Mouse (Mus musculus): ENCODE measurements around the gene Tpsb2. TPM values are rescaled to one million over a fixed set of nuclear protein-coding genes. Genes with fewer than 3 reads are reported as not detected.

Tpsb2 gene
- polyA plus RNA-seq, 1 experiment from 2014 or later, result not detected

GRCm38 (mm10) chr17:25368973-25369372 is 2.9 kb downstream of the Tpsb2 start, which contains the start of gene Tpsg1:
Gene Tpsg1, plus strand, starts transcription at chr17:25369273.
- Histone ChIP-seq H3K4me3 (no peak within 1 kb of the TSS), H3K27ac (replicated peaks) (no peak within 1 kb of the TSS), H3K4me1 (no peaks in the 10 kb centered on the region), H3K27me3 (replicated peaks) (peaks cover 25% of the 10 kb centered on the region), H3K4me2 (no peak within 1 kb of the TSS), H3K9me3 (no peaks in the 10 kb centered on the region), H3K9ac (no peak within 1 kb of the TSS), H3K36me3 (no peaks in the 10 kb centered on the region)
- no peak for ATAC-seq (ENCODE audit: extremely low read depth, insufficient number of reproducible peaks, low FRiP score, low TSS enrichment)
- 70% methylated on average over 3 of the region's 3 CpGs for WGBS

DNA sequence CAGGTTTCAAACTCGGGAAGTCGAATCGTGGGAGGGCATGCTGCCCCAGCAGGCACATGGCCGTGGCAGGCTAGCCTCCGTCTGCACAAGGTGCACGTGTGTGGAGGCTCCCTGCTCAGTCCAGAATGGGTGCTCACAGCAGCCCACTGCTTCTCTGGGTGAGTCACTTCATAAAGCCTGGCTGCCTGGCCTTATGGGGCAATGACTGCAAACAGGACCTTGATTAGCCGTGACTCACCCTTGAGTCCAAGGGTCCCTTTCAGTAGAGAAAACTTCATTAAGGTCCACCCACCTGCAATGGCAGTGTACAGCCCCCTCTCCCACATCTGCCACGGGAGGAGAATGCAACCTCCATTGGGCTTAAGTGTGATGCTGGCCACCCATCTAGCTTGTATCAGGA is 6.4 kb downstream of the Tpsb2 start:
- no peak overlapping the region for H3K9ac ChIP-seq
- H3K27me3 ChIP-seq (replicated peaks), result peaks cover 3% of the 10 kb centered on the region; the same call in 1 of the 2 replicates
- no peak overlapping the region for H3K27ac ChIP-seq (replicated peaks)
- H3K4me2 ChIP-seq, result no peak overlapping the region
- H3K36me3 ChIP-seq, result peaks cover 32% of the 10 kb centered on the region
- no peak overlapping the region for H3K4me3 ChIP-seq
- no peaks in the 10 kb centered on the region for H3K9me3 ChIP-seq
- WGBS, result 69% methylated on average over 8 of the region's 8 CpGs
- no peak for ATAC-seq (ENCODE audit: extremely low read depth, insufficient number of reproducible peaks, low FRiP score, low TSS enrichment)
- no peaks in the 10 kb centered on the region for H3K4me1 ChIP-seq

DNA sequence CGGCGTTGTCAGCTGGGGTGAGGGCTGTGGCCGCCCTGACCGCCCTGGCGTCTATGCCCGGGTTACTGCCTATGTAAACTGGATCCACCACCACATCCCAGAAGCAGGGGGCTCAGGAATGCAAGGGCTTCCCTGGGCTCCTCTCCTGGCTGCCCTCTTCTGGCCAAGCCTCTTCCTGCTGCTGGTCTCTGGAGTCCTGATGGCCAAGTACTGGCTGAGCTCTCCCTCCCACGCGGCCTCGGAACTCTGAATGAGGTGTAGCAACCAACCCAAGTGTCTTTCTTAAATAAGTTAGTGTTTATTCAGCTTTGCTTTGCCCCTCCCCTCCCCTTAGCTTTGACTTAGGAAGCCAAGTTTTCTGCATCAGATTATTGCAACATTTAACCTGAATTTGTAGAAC is 7.9 kb downstream of the Tpsb2 start:
- 35% methylated on average over 9 of the region's 9 CpGs for WGBS
- Histone ChIP-seq H3K36me3 (peaks cover 44% of the 10 kb centered on the region), H3K27me3 (replicated peaks) (0 out of 2 replicates have a peak, but pooled peaks cover 3% of the 10 kb centered on the region), H3K4me3 (no peak overlapping the region), H3K9ac (no peak overlapping the region), H3K9me3 (no peaks in the 10 kb centered on the region), H3K4me2 (no peak overlapping the region), H3K27ac (replicated peaks) (no peak overlapping the region), H3K4me1 (no peaks in the 10 kb centered on the region)
- no peak for ATAC-seq (ENCODE audit: extremely low read depth, insufficient number of reproducible peaks, low FRiP score, low TSS enrichment)

- peaks cover 60% of the 10 kb centered on the region for H3K36me3 ChIP-seq
- H3K9ac ChIP-seq, result no peak overlapping the region
- 74% methylated on average over 4 of the region's 4 CpGs for WGBS
- H3K4me2 ChIP-seq, result no peak overlapping the region
- H3K4me1 ChIP-seq, result peaks cover 17% of the 10 kb centered on the region
- H3K4me3 ChIP-seq, result no peak overlapping the region
- H3K27ac ChIP-seq (replicated peaks), result no peak overlapping the region
- H3K9me3 ChIP-seq, result no peaks in the 10 kb centered on the region
- no peak for ATAC-seq (ENCODE audit: extremely low read depth, insufficient number of reproducible peaks, low FRiP score, low TSS enrichment)
- no peaks in the 10 kb centered on the region for H3K27me3 ChIP-seq (replicated peaks)
Observed at GRCm38 (mm10) chr17:25394526-25394925, 28.4 kb downstream of the Tpsb2 start.

DNA sequence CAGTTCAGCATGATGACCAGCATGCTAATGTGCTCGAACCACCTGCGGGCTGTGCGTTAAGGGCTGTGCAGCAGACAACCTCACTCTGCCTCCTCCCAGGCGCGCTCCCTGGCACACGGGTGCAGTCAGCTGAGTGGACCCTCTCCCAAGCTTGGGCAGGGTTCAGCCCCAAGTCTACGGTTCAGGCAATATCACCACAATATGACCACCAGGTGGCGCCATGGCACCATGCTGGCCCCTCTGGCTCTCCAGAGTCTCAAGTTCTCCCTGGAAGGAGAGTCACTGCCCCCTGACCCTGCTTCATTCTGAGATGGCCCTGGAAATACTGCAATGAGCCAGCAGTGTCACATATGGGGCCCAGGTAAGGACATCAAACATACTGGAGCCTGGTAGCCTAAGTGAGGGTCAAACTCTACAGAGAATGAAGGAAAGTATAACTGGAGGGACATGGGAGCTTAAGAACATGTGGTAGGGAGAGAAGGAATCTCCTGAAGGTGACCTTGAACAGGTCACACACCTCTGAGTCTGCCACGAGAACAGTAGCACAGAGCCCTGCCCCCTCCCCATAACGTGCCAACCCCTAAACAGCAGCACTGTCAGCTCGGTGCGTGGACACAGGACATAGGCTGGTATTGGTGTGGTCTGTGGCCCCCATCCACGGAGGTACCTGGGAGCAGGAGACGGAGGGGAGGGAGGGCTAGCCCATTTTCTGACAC is 31.9 kb downstream of the Tpsb2 start:
- 31% methylated on average over 14 of the region's 14 CpGs for WGBS
- H3K27ac ChIP-seq (replicated peaks), result 0 out of 2 replicates have a peak overlapping the region, but pooled peaks have one; percentile 14
- ATAC-seq (ENCODE audit: extremely low read depth, insufficient number of reproducible peaks, low FRiP score, low TSS enrichment), result no peak

GRCm38 (mm10) chr17:25398520-25398838 is 32.4 kb downstream of the Tpsb2 start:
- WGBS, result 55% methylated on average over 13 of the region's 13 CpGs
- no peak overlapping the region for H3K4me2 ChIP-seq
- H3K9me3 ChIP-seq, result no peaks in the 10 kb centered on the region
- no peaks in the 10 kb centered on the region for H3K27me3 ChIP-seq (replicated peaks)
- 0 out of 2 replicates have a peak overlapping the region, but pooled peaks have one; percentile 14 for H3K27ac ChIP-seq (replicated peaks)
- peaks cover 28% of the 10 kb centered on the region for H3K4me1 ChIP-seq
- H3K4me3 ChIP-seq, result no peak overlapping the region
- peaks cover 26% of the 10 kb centered on the region for H3K36me3 ChIP-seq
- ATAC-seq (ENCODE audit: extremely low read depth, insufficient number of reproducible peaks, low FRiP score, low TSS enrichment), result no peak
- no peak overlapping the region for H3K9ac ChIP-seq

More for the DNA sequence above, 31.9 kb downstream of the Tpsb2 start:
- Histone ChIP-seq H3K9ac (no peak overlapping the region), H3K9me3 (no peaks in the 10 kb centered on the region), H3K4me2 (no peak overlapping the region), H3K36me3 (peaks cover 31% of the 10 kb centered on the region), H3K4me3 (no peak overlapping the region), H3K27me3 (replicated peaks) (no peaks in the 10 kb centered on the region), H3K4me1 (peaks cover 28% of the 10 kb centered on the region)

- Histone ChIP-seq H3K27me3 (replicated peaks) (no peaks in the 10 kb centered on the region), H3K9ac (no peak overlapping the region), H3K4me1 (peaks cover 43% of the 10 kb centered on the region), H3K36me3 (peaks cover 23% of the 10 kb centered on the region), H3K27ac (replicated peaks) (no peak overlapping the region), H3K9me3 (no peaks in the 10 kb centered on the region), H3K4me2 (no peak overlapping the region), H3K4me3 (no peak overlapping the region)
- WGBS, result 11% methylated on average over 7 of the region's 7 CpGs
- ATAC-seq (ENCODE audit: extremely low read depth, insufficient number of reproducible peaks, low FRiP score, low TSS enrichment), result no peak
Observed at GRCm38 (mm10) chr17:25400443-25400842, 34.3 kb downstream of the Tpsb2 start.

DNA sequence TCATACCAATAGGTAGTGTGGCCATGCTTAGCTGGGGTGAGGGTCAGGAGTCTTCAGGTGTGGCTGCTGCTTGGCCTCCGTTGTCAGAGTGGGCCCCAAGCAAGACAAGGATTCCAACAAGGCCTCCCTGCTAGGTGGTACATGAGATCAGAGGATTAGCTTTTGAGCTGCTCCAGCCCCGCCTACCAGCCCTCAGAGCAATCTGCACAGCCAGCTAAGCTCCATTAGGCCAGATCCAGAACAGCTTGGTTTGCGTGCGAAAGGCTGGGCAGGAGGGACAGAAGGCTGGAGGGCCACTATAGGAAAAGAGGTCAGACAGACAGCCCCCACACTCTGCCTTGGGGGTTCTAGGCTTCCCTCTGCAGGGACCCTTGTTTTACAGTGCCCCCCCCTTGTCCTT is 35.4 kb downstream of the Tpsb2 start:
- H3K4me2 ChIP-seq, result no peak overlapping the region
- no peak overlapping the region for H3K27ac ChIP-seq (replicated peaks)
- H3K27me3 ChIP-seq (replicated peaks), result no peaks in the 10 kb centered on the region
- ATAC-seq (ENCODE audit: extremely low read depth, insufficient number of reproducible peaks, low FRiP score, low TSS enrichment), result no peak
- no peaks in the 10 kb centered on the region for H3K9me3 ChIP-seq
- peaks cover 54% of the 10 kb centered on the region for H3K4me1 ChIP-seq
- no peak overlapping the region for H3K4me3 ChIP-seq
- peaks cover 16% of the 10 kb centered on the region for H3K36me3 ChIP-seq
- WGBS, result 56% methylated on average over 4 of the region's 4 CpGs
- H3K9ac ChIP-seq, result no peak overlapping the region

- Histone ChIP-seq H3K9ac (no peak overlapping the region), H3K4me3 (no peak overlapping the region), H3K4me2 (no peak overlapping the region), H3K27me3 (replicated peaks) (no peaks in the 10 kb centered on the region), H3K27ac (replicated peaks) (no peak overlapping the region), H3K4me1 (peaks cover 61% of the 10 kb centered on the region), H3K36me3 (peaks cover 9% of the 10 kb centered on the region), H3K9me3 (no peaks in the 10 kb centered on the region)
- no peak for ATAC-seq (ENCODE audit: extremely low read depth, insufficient number of reproducible peaks, low FRiP score, low TSS enrichment)
- 82% methylated on average over 13 of the region's 13 CpGs for WGBS
Observed at GRCm38 (mm10) chr17:25402224-25402623, 36.1 kb downstream of the Tpsb2 start.

- H3K4me1 ChIP-seq, result peaks cover 67% of the 10 kb centered on the region
- no peak for ATAC-seq (ENCODE audit: extremely low read depth, insufficient number of reproducible peaks, low FRiP score, low TSS enrichment)
- no peaks in the 10 kb centered on the region for H3K9me3 ChIP-seq
Observed at GRCm38 (mm10) chr17:25404190-25404589, 38.1 kb downstream of the Tpsb2 start.

GRCm38 (mm10) chr17:25405224-25405895 is 39.3 kb downstream of the Tpsb2 start:
- 5% methylated on average over 10 of the region's 10 CpGs for WGBS
- peaks cover 69% of the 10 kb centered on the region for H3K4me1 ChIP-seq

More at GRCm38 (mm10) chr17:25404190-25404589, 38.1 kb downstream of the Tpsb2 start:
- Histone ChIP-seq H3K4me3 (no peak overlapping the region), H3K27me3 (replicated peaks) (no peaks in the 10 kb centered on the region), H3K9ac (no peak overlapping the region; the same call in 1 of the 2 replicates), H3K36me3 (0 out of 2 replicates have a peak, but pooled peaks cover 5% of the 10 kb centered on the region), H3K4me2 (no peak overlapping the region), H3K27ac (replicated peaks) (no peak overlapping the region)
- WGBS, result 46% methylated on average over 3 of the region's 3 CpGs

More at GRCm38 (mm10) chr17:25405224-25405895, 39.3 kb downstream of the Tpsb2 start:
- Histone ChIP-seq H3K4me2 (peak overlapping the region; percentile 27), H3K27ac (replicated peaks) (peak overlapping the region; percentile 81), H3K4me3 (no peak overlapping the region), H3K9me3 (no peaks in the 10 kb centered on the region), H3K9ac (peak overlapping the region; percentile 61), H3K27me3 (replicated peaks) (no peaks in the 10 kb centered on the region), H3K36me3 (0 out of 2 replicates have a peak, but pooled peaks cover 5% of the 10 kb centered on the region)
- ATAC-seq (ENCODE audit: extremely low read depth, insufficient number of reproducible peaks, low FRiP score, low TSS enrichment), result no peak

Data from heart, embryonic 13.5 days (tissue).